Comparison of ENCODE assay signal across 8 mouse cellular contexts in genomic region chrX:73227914-73228605, GRCm38 (mm10). TPM values are rescaled to one million over a fixed set of nuclear protein-coding genes. Genes with fewer than 3 reads are reported as not detected.
DNase-seq lines count a peak whose midpoint lies in the region; ATAC-seq lines count a peak whose summit lies in the region.

Gene F8a, plus strand, starts transcription at chrX:73228291.

- H3K9me3 ChIP-seq in hindbrain, embryonic 14.5 days (ENCODE audit: control insufficient read depth, low read length): no peaks in the 10 kb centered on the region

- WGBS in hindbrain, embryonic 14.5 days: 10% methylated on average over 37 of the region's 39 CpGs

- peak; percentile 89 for DNase-seq in T-cell, adult 2 months (ENCODE audit: low spot score)
- peak; percentile 82 to 84 for DNase-seq in cerebellum, postnatal 25 days
- peak; percentile 48 to 54 for DNase-seq in frontal cortex, postnatal 25 days (ENCODE audit: low spot score in 2 of 2)
- DNase-seq in hindbrain, embryonic 14.5 days (ENCODE audit: low spot score): peak; percentile 80
- DNase-seq in left cerebral cortex, adult 11 months (ENCODE audit: low spot score): peak; percentile 59
- peak; percentile 87 for DNase-seq in lung, postnatal 36 days
- DNase-seq in retina, embryonic 14.5 days (ENCODE audit: low spot score): peak; percentile 81
- DNase-seq in thymus, postnatal 36 days: peak; percentile 77 to 81

- no peaks in the 10 kb centered on the region for H3K27me3 ChIP-seq in hindbrain, embryonic 14.5 days (ENCODE audit: control insufficient read depth, insufficient read depth, low read length)

- H3K36me3 ChIP-seq in hindbrain, embryonic 14.5 days (replicated peaks; ENCODE audit: control insufficient read depth, insufficient read depth): no peaks in the 10 kb centered on the region

- peak within 1 kb of the TSS; percentile 61 for H3K4me2 ChIP-seq in hindbrain, embryonic 14.5 days (replicated peaks)

- 0 out of 2 replicates have a peak, but pooled peaks cover 5% of the 10 kb centered on the region for H3K4me1 ChIP-seq in hindbrain, embryonic 14.5 days (replicated peaks; ENCODE audit: control insufficient read depth, insufficient read depth, low read length)

- peak within 1 kb of the TSS; percentile 94 for H3K27ac ChIP-seq in hindbrain, embryonic 14.5 days

- peak; percentile 97 for ATAC-seq in hindbrain, embryonic 14.5 days (ENCODE audit: low FRiP score)

- peak within 1 kb of the TSS; percentile 78 for H3K9ac ChIP-seq in hindbrain, embryonic 14.5 days

- peak within 1 kb of the TSS; percentile 62 for H3K4me3 ChIP-seq in hindbrain, embryonic 14.5 days (replicated peaks; ENCODE audit: low read length)

RNA-seq across cellular contexts. Expression of gene F8a, which starts in this region (rescaled TPM):
- 30.2 and 31.4 TPM in 2 replicates for polyA plus RNA-seq in hindbrain, embryonic 14.5 days (2014; fragmentation: Nextera tagmentation; extraction: Ambion mirVana)

Comparison
In these comparisons a context has a peak if more than half of its experiments do, and no peak if none do; other contexts are left out.
1. Peak in every context shown above with its lines: DNase-seq, ATAC-seq, H3K4me3 ChIP-seq and H3K27ac ChIP-seq.